Mouse (Mus musculus): ENCODE results near the gene Rab4a. TPM values are rescaled to one million over a fixed set of nuclear protein-coding genes. Genes with fewer than 3 reads are reported as not detected.

The Rab4a gene
- 17.2 and 20.9 TPM in 2 replicates for polyA plus RNA-seq (2012; rRNA removed)

DNA sequence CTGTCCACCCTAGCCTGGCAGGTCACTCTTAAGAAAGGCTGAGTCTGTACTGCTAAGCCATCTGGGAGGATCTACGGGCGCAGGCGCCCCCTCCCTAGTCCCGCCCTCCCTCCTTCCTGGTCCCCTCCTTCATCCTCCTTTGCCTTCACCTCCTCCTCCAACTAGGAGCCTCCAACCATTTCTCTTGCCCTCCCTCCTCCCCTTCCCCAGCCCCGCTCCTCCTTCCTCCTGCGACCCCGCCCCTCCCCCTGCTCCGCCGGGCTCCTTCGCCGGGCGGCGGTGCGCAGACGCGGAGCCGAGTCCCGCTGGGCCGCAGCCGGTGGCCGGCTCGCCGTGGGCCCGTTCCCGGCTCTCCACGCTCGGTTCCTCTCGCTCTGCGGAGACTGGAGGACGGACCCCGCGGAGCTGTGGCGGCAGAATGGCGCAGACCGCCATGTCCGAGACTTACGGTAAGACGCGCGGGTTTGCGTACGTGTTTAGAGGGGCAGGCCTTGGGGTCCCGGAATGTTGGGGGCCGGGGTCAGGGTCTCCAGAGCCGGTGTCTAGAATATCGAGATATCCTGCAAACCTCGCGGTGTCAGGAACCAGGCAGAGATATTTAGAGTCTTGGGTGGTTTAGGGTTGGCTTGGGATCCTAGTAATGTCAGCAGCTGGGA lies at the start of gene Rab4a:
TSS of gene Rab4a (plus strand) at position 268 of the 656 bp plus-strand sequence.
- DNase-seq (ENCODE audit: low read depth): no peak

DNA sequence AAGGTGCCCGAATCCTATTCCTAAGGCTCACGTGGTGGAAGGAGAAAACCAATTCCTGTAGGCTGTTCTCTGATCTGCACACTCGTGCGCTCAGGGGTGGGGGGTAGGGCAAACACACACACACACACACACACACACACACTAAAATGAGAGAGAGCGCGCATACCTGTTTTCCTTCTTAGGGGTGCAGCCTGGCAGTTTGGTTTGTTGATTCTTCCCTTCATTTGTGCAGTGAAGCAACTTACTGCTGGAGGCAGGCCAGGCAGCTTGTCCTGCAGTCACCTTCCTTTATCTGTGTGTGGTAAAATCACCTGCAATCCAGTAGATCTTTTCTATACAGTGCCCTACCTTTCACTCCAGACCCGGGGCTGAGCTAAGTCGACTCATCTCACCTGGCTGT lies 48.9 kb upstream of the Rab4a start:
- no peak for DNase-seq (ENCODE audit: low read depth)

DNA sequence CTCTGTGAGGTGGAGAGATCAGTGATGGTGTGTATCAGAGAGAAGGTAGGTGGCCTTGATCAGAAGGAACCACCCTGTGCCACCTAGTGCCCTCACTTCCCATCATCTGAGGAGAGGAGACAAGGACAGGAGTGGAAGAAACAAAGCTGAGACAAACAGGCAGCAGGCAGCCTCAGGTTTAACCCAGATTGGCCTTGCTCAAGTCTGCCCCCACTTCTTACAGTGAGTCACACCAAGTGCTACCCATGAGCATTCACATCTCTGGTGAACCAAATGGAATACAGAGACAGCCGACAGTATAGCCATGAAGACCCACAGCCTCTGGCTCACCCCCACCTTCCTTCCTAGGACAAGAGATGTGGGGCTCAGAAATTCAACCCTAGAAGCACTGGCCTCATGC lies 46.9 kb upstream of the Rab4a start:
- no peak for DNase-seq (ENCODE audit: low read depth)

DNA sequence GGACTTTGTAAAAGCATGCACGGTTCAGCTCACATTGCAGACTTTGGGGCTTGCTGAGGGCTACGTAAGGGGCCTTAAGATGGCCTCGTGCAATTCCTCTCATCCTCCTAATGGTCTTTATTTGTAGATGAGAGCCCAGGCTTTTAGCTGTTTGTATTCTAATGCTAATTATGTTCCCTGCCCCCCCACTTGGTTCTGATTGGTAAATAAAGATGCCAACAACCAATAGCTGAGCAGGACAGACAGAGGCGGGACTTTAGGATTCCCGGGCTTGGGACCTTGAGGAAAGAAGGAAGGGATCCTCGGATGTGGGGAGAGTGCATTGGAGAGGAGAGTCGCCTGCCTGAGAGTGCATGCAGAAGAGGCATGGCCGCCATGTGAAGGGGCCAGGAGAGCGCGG lies 45.9 kb upstream of the Rab4a start:
- no peak for DNase-seq (ENCODE audit: low read depth)

DNA sequence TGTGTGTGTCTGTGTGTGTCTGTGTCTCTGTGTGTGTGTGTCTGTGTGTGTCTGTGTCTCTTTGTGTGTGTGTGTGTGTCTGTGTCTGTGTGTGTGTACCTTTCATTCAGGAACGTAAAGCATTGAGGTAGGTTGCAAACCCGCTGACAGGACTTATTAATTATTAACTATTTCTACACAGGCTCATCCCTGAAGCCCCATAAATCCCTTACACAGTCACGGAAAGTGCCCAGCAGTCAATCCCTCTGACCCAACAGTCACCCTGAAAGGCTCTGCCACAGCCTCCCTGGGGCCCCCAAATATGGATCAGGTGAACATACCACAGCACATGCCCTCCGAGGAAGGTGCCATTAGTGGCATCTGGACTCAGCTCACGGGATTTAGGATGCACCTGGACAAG lies 45.2 kb upstream of the Rab4a start:
- no peak for DNase-seq (ENCODE audit: low read depth)

DNA sequence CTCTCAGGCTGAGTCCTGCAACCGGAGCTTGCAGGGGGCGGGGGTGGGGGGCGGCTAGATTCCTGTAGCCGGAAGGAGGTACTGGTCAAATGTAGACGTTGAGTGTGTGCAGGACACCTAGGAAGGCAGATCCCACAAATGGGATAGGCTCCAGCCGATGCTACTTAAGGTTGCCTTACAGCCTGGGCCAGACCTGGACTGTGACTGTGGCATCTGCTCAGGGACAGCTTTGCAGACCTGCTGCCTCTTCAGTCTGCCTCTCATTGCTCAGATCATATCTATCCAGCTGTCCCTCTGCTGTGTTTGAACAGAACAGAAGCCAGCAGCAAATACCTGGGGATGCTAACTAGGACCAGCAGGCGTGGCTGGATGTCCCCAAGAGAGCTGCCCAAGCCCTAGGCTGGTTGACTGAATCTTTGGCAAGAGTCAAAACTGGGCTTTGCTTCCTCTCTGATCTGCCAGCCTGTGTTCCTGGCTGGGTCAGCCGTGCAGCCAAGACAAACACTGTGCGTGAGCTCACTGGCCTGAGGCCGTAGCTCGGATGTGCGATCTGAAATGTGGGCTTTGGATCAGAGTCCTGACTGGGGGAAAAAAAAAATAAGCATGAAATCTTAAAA lies 44.4 kb upstream of the Rab4a start:
- DNase-seq (ENCODE audit: low read depth): no peak

DNA sequence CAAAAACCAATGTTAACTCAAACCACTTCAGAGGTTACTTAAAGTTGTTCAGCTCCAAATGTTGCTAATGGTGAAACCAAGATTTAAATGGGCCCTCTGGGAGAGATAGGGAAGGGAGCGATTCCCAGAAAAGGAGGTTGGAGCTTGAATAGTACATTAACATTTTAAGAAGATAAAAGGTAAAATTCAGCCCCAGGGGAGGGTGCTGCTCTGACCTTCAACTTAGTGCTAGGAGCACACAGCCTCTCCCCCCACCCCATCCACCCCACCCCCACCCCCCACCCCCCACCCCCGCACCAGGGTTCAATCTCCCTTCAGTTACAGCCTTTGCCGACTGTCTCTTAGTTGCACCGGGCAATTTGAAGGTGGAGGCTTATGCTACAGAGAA lies 43.9 kb upstream of the Rab4a start:
- no peak for DNase-seq (ENCODE audit: low read depth)

DNA sequence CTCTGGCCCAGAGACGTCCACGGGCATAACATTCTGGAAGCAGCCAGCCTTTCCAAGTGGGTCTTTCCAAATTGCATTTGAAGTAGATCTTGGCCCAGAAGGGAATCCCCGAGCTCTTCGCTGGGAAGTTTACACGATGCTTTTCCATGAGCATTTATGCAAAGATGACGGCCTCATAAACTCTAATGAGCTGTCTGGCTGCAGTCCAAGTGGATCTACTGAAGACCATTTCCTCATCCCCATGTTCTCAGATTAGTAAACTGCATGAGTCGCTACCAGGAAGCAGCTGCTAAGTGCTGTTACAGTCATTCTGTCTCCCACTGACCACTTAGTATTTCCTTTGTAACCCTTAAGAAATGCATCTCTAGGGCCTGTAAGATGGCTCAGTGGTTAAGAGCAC lies 42.4 kb upstream of the Rab4a start:
- no peak for DNase-seq (ENCODE audit: low read depth)

DNA sequence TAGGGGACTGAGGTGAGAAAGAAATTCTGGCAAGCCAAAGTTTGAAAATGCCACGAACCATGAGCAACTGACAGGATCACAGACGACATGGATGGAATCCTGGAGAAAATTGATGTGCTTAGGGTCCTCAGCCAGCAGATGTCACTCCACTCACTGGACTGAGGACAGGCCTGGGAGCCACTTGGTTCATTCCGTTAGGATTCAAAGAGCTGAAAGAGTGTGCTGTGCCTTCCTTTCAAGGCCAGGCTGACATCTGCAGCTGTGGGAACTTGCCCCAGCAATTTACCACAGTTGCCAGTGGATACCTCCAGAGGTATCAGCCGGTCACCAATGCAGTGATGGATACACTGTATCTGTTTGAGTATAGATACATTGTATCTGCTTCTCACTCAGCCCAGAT lies 41.1 kb upstream of the Rab4a start:
- no peak for DNase-seq (ENCODE audit: low read depth)

DNA sequence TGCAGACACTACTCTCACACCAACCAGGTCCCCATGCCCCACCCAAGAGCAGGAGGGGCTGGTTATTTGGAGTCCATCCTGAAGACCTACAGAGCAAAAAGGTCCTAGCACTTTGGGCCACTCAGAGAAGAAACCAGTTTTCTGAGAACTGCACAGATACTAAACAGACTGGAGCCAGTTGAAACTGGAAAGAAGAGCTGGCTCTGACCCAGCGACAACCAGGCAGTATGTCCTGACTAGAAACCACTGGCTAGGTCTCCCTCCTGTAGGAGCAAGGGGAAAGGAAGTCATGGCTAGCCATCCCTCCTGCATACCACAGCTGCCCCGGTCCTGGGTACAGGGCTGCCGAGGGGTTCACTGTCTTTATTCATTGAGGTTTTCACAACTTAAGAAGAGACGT lies 39.3 kb upstream of the Rab4a start:
- no peak for DNase-seq (ENCODE audit: low read depth)

DNA sequence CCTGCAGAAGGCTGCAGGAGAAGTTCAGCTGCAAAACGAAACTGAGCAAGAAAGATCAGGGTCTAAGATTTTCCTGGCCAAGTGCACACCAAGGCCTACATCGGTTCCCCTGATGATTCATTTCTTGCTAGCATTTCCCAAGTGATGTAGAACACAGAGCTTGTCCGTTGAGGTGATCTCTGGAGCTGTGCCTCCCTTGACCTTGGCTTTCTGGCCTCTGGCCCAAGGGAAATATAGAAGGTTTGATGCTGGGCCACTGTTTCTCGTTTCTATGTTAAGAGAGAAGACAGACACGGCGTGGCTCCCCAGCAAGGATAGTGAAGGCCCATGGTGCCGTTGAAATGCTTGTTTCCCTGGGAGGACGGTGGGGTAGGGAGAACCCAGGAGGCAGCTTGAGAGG lies 37.9 kb upstream of the Rab4a start:
- DNase-seq (ENCODE audit: low read depth): no peak

DNA sequence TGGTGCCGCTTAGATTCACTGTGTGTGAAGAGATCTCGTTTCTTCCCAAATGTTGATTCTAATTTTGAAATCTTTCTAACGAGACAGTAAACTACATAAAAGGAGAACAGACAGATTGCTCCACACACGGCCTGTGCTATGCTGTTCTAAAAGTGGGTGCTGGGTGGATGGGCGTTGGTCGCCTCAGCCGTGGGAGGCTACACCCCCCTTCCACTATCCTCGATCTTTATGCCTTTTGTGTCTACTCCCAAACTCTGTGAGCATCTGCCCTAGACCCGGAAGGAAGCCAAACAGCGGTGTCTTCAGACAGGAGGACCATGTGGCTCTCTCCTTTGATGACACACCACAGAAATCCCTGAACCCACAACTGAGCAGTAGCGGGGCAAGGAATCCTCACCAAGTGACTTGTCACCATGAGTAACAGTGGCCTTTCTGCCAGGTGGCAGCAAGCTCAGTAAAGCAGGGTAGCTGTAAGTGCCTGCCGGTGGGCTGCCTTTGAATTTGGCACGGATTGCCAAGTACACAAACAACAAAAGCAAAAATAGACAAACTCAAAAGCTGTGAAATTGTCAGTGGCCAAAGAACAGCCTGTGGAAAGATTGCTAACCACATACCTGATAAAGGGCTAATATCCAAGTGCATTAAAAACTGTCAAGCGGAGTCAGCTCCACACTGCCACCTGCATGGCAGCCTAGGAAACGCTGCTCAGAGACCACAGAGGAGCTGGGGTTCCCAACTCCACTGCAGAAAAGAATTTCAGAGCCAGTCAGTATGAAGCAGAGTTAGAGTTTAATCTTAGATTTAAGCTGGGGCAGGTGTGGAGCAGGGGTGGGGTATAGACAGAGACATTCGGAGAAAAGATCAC lies 37.1 kb upstream of the Rab4a start:
- DNase-seq (ENCODE audit: low read depth): no peak

DNA sequence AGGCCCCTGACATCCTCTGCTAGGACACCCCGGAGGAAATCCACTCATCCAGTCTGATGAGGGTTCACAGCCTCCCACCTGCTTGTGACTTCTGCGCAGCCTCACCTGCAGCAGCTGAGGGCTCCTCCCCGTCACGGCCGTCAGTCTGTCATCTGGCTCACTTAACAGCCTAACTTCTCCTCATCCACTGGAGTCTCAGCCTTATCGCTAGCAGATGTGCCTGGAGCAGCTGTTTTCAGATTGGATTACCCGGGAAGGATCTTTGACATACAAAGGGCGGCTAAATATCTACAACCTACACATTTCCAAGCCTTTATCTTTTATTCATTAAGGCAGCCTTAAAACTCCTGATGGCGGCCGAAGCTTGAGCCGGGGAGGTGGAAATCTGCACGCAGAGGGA lies 32.3 kb upstream of the Rab4a start:
- no peak for DNase-seq (ENCODE audit: low read depth)

DNA sequence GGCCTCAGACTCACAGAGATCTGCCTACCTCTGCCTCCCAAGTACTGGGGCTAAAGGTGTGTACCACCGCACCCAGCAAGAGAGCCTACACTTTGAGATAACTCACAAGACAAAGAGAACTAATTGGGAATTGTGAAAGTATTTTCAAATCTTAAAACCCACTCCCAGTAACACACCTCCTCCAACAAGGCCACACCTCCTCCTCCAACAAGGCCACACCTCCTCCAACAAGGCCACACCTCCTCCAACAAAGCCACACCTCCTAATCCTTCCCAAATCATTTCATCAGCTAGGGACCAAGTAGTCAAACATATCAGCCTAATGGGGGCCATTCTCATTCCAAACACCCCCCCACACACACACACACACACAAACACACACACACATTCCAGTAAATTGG lies 31.3 kb upstream of the Rab4a start:
- no peak for DNase-seq (ENCODE audit: low read depth)

DNA sequence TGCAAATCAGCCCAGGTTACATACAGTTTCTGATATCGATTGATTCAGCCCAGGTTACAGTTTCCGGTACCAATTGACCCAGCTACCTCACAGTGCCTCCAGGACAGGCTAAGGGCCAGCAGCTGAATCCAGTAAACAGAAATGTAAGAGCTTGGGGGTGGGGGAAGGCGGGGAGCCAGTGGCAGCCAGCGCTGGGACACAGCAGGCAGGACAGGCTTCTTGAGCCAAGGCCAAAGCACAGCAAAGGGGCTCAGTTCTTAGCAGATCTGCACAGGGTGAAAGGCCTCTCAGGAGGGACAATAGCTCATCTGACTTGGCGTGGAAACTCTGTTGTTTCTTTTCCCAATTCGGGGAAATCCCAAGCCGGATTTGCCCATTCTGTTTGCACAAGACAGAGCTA lies 28.5 kb upstream of the Rab4a start:
- DNase-seq (ENCODE audit: low read depth): no peak

DNA sequence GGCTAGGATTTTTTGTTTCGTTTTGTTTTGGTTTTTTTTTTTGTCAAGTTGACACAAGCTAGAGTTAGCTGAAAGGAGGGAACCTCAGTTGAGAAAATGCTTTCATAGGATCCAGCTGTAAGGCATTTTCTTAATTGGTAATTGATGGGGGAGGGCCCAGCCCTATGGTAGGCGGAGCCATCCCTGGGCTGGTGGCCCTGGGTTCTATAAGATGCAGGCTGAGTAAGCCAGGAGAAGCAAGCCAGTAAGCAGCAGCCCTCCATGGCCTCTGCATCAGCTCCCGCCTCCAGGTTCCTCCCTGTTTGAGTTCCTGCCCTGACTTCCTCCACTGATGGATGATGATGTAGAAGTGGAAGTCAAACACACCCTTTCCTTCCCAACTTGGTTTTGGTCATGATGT lies 25.3 kb upstream of the Rab4a start:
- DNase-seq (ENCODE audit: low read depth): no peak

DNA sequence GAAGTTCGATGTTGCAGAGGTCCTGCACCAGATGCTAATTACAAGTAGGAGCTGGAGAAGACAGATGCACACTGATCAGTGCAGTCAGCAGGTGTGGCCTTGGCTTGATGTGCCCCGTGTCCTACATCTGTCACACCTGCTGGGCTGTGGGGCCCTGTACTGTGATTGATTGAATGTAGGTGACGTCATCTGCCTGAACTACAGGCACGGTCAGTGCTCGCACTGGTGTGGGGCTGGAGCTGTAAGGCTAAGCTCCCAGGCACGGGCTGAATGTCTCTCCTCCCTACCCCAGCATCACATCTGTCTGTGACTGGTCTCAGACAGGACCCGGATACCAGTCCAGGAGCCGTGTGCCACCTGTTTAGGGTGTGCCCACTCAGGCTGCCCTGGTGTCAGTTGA lies 24.5 kb upstream of the Rab4a start:
- no peak for DNase-seq (ENCODE audit: low read depth)

DNA sequence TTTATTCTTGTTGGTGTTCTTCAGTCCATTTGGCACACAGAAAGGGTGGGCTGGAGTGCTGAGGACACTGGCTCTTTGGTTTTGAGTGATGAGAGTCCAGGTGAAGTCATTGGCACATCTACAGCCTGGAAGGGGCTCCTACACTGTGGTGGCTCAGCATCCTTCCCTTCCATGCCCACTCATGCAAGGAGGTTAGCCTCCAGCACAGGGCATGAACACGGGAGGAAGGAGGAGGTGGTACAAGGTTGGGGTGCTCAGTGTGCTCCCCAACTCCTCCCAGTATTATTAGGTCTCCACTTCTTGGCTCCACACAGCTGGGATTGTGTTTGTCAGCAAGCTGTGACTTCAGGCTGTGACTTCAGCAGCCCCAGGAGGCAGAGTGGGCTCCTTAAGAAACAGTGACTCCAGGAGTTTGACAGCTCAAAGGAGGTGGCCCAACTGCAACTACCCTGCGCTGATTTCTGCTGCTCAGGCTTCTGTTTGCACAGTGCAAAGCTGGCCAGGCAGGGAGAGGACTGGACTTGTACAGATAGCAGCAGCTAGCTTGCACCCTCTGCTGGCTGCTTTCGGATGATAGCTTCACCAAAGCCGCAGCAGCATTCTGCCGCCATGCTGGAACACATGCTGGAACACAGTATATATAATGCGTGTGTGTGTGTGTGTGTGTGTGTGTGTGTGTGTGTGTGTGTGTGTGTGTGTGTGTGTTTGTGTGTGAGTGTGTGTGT lies 22.1 kb upstream of the Rab4a start:
- no peak for DNase-seq (ENCODE audit: low read depth)

DNA sequence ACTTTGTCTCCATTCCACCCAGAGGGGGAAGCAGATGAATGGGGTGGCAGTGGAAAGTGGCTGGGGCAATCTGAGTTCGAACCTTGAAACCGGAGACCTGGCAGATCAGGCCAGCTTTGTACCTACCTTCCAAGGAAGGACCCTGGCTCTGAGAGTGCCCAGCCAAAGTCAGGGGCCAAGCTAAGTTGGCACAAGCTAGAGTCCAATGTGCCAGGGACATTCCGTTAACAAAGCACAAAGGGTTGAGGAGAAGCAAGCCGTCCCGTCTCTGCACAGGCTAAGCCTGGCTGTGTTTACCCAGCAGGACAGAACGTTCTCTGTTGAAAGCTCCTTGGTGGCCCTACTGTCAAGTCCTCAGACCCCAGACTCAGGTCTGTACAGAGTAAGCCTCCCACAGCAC lies 19.6 kb upstream of the Rab4a start:
- no peak for DNase-seq (ENCODE audit: low read depth)

DNA sequence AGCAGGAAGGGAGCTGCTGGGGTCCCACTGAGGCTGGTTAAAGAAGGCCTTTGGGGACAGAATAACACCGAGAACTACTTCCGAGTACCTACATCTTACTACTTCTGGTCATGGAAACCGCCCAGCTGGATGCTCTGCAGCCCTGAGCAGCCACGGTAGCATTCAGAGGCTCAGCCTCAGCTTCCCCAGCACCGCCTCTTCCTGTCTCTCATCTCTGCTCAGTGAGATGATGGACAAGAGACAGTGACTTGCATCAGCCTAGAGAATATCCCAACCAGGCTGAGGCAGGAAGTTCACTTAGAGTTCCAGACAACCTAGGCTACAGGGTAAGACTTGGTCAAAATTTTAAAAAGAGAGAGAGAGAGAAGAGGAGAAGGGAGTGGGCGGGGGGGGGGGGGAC lies 19.1 kb upstream of the Rab4a start:
- DNase-seq (ENCODE audit: low read depth): no peak

DNA sequence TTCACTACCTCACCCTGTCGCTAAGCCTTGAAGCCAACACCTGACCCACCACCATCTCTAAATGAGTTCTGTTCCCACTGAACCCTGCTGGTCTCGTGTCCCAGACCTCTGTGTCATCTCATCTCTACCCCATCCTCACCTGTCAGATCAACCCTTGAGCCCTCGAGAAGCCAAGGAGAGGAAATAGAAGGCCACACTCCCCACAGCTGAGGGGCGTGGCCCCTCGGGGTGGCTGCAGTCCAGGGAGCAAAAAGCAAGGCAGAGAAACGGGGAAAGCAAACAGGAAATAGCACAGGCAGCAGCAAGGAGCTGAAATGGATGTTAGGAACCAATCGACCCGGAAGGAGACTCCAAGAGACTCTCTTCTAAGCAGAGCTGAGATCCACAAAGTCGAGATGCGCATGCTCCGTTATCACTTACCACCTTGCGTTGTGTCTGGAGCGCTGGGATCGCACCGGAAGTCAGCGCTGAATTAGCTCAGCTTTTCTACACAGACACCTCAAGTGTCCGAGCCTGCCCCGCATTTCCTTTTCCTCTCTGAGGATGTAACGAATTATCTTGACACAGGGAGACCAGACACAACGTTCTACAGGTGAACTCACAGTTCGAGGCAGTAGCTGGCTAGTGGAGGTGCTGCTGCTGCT lies 18.4 kb upstream of the Rab4a start:
- no peak for DNase-seq (ENCODE audit: low read depth)
